Mouse (Mus musculus) ovary, postnatal 14 days (tissue): Measurements from ENCODE around the gene Hdhd3.
A peak's percentile ranks its signal among the peaks of the same experiment; 100 is the strongest.

Source experiments
- DNase-seq: peaks from one replicate; pipeline ENCODE4 v3.0.0; 2022; ENCODE audit warnings: low spot score

Hdhd3 gene

DNA sequence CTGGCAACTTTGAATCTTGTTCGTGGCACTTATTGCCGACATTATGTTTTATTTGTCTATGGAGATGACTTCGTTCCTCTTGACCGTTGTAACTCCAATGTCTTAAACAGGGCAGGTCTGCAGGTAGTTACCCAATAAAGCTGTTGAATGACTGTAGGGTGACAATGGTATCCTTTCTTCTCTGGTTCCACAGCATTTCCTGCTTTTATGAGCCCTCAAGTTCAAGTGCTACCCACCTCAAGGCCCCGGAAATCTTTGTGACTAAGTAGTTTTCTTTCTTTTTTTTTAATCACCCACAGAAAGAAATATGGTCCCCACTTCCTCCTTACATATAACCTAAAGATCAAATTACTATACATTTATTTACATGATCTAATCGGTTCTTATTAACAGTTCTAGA, 27.5 kb downstream of the Hdhd3 start:
- DNase-seq = no peak

DNA sequence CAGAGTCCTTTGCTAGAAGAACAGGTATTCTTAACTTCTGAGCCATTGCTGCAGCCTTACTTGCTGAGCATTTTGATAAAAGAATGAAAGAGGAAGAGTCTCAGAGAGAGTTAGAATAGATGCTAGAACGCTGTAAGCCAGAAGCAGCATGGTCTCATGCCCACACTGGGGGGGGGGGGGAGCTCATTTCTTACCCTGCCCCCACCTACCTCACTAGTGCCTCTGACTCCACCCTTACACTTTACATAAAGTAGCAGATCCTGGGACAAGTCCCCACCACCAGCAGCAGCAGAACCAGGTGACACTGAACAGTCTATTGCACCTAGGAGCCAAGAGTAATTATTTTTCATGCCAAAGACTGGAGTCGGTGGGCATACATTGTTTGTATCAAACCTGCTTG, 28.1 kb downstream of the Hdhd3 start:
- no peak for DNase-seq

DNA sequence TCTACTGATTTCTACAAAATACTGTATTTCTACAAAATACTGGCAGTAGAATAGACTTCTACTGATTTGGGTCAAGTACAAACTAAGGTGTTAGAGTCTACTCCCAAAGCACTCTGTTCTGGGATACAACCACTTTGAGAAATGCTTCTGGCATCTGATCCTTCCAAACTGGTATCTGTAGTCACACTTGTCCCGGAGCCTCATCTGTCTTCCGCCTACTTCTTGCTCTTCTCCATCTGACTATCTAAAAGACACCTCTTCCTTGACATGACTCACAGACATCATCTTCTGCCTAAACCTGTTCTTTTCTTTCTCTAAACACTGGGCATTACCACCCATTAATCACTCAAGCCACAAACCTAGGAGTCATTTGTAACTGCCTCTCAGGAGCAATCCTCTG, 31.2 kb downstream of the Hdhd3 start:
- no peak for DNase-seq

DNA sequence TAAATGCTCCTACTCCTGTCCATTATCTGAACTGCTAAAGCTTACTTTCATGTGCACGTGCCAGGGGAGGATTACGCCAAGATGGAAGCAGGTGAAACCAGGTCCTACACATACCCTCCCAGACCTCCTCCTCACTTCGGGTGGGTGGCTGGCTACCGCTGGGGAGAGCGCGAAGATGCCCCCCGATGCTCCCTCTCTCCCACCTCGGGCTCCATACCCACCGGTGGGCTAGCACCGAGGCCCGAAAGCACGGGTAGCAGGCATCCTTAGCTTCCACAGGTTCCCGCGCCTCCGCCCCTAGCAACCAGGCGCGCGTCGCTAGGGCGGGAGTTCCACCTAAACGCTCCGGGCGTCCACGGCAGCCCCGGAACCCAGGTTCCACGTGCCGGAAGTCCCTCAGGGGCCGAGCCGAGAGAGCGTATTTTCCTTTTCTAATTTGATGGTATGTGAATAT, 32.6 kb downstream of the Hdhd3 start, which contains the start of gene Wdr31:
Gene Wdr31, minus strand, starts transcription at position 299 of the 454 bp plus-strand sequence.
- DNase-seq = peak; percentile 86

DNA sequence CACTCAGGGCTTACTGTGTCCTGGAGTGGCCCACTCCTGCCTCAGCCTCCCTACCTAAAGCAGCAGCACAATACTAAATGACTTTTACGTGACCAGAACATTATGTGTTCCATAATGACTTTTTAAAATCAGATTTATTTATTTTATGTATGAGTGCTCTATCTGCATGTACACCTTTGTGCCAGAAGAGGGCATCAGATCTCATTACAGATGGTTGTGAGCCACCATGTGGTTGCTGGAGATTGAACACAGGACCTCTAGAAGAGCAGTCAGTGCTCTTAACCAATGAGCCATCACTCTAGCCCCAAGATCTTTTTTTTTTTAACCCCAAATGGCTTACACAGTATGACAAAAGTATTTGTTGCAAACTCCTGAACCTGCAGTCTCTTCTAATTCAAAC, 35.1 kb downstream of the Hdhd3 start:
- no peak for DNase-seq

DNA sequence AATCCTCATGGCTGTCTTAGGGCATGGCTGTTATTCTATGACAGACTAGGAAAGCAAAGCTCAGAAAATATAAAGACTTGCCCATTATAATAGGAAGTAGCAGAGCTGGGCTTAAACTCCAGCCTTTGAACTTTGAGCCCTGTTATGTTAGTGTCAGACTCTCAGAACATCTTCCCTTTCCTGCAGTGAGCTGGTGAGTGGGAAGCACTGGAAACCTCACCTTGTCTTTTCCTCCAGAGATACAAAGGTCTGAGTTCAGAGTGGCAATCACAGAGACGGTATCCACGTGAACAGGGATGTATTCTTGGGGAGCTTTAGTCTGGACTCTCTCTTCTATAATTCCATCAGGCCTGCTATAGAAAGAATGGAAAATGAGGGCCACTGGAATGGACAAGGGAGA, 40.1 kb downstream of the Hdhd3 start:
- DNase-seq = no peak

DNA sequence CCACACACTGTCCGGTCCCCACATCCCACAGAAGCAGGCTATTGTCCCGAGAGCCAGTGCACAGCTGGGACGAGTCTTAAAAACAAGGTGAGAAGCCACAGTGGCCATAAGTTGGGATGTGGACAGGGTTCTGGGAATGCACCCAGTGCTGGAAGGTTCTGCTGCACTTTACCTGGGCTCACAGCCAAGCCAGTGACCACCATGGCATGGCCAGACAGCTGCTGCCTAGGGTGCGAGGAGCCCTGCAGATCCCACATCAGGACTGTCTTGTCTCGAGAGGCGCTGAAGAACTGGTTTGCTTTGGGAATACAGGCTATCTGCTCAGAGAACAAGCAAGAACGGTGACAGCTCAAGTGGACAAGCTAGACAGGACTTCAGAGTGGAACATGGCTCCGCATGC, 42.9 kb downstream of the Hdhd3 start:
- DNase-seq = no peak

DNA sequence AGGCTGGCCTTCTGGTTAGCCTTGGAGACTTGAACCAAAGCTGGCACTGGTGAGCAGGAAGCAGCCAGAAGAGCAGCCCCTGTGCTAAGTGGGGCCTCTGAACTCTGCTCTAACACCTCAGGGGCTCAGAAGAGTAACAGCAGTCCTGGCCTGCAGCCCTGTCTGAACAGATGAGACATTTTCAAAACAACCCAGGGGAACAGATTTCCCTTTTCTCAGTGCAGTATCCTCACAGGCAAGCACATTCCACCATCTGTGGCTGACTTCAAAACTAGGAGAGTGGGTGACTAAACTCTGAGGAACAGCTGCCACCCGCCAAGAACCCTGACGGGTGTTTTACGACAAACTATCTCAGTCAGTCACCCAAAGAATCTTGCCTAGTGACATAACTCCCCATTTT, 44.2 kb downstream of the Hdhd3 start:
- no peak for DNase-seq

DNA sequence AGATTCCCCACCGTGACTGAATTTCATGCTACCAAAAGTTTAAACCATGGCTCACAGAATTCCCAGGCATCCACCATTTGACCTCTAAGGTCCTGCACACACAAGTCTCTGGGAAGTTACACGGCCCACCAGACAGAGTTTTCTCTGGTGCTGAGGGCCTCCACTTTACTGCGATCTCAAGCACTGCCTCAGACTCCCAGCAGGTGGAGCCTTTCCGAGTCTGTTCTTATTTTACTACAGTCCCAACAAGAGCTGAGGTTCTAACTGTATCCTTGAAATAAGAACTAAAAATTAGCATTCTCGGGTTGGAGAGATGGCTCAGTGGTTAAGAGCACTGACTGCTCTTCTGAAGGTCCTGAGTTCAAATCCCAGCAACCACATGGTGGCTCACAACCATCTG, 48.3 kb downstream of the Hdhd3 start:
- peak; percentile 21 for DNase-seq
